ENCODE assay signal across 8 mouse cellular contexts in the genomic region with DNA sequence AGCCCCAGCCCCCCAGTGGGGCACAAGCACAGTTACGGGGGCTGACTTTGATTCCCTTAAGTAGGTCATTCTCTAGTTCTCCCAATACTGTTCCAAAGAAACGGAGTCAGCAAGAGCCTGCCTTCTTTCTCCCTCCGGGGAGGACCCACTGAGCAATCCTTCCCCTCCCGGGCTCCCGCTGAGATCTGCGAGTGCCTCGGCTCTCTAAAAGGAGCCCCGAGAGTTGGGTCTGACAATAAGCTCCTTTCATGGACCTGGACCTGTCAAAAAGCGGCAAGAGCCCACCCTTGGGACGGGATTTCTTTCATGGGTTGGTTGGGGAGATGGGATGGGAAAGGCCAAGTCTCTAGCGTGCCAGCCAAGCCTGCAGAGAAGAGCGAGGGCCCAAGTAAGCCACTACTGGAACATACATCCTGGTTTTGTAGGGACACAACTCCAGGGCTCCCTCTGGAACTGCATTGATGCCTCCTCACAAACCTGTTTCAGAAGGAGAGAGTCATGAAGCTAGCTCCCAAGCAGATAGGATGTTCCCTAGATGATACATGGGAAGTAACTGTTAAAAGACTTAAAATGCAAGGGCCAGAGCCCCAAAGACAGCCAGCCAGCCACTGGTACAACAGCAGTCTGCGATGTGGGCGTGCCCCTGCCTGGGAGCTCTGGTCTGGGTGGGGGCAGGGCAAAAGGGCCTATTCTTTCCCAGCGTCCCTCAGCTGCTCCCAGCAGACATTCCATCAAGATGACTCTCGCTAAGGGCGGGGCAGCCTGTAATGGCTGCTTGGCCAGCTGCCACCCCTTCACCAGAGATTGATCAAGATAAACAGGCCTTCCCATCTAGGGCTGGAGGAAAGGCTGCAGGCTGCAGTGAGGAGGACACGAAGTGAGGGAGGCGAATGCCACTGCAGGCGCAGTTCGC. TPM values are rescaled to one million over a fixed set of nuclear protein-coding genes. Genes with fewer than 3 reads are reported as not detected.
DNase-seq lines count a peak whose midpoint lies in the region; ATAC-seq and TF ChIP-seq lines count a peak whose summit lies in the region.

No protein-coding gene starts in this region.

- H3K4me1 ChIP-seq in brown adipose tissue, adult 24 weeks (ENCODE audit: control insufficient read depth, insufficient read depth, insufficient read length, low read length): peaks cover 80% of the 10 kb centered on the region
- peaks cover 60% of the 10 kb centered on the region for H3K4me1 ChIP-seq in forebrain, embryonic 16.5 days (replicated peaks; ENCODE audit: control insufficient read depth, insufficient read depth, low read length)
- H3K4me1 ChIP-seq in lung, embryonic 14.5 days (ENCODE audit: insufficient read depth): peaks cover 71% of the 10 kb centered on the region

- H3K9ac ChIP-seq in forebrain, embryonic 16.5 days (replicated peaks; ENCODE audit: low read depth, low read length): 0 out of 2 replicates have a peak overlapping the region, but pooled peaks have one; percentile 6
- H3K9ac ChIP-seq in lung, embryonic 14.5 days: peak overlapping the region; percentile 34

- 3% methylated on average over 21 of the region's 21 CpGs for WGBS in forebrain, embryonic 16.5 days
- 15% methylated on average over 21 of the region's 21 CpGs for WGBS in lung, embryonic 14.5 days

- TF ChIP-seq CTCF in layer of hippocampus, adult 2 months (conservative IDR thresholded peaks at IDR 0.05): no peak
- TF ChIP-seq CTCF in lung, embryonic 14.5 days (IDR thresholded peaks at IDR 0.05; ENCODE audit: low read depth): no peak

- H3K36me3 ChIP-seq in forebrain, embryonic 16.5 days (ENCODE audit: control insufficient read depth, insufficient read depth): no peaks in the 10 kb centered on the region
- 0 out of 2 replicates have a peak, but pooled peaks cover 2% of the 10 kb centered on the region for H3K36me3 ChIP-seq in lung, embryonic 14.5 days (ENCODE audit: insufficient read depth)

- peak overlapping the region; percentile 72 for H3K27ac ChIP-seq in brown adipose tissue, adult 24 weeks (replicated peaks; ENCODE audit: low read depth, low read length)
- H3K27ac ChIP-seq in forebrain, embryonic 16.5 days (ENCODE audit: low read length): peak overlapping the region; percentile 80
- H3K27ac ChIP-seq in layer of hippocampus, adult 2 months: peak overlapping the region; percentile 89
- H3K27ac ChIP-seq in lung, embryonic 14.5 days (ENCODE audit: low read depth): peak overlapping the region; percentile 98

- intact Hi-C loops in heart, postnatal 36 days (cut with DNase I): loop anchor here (1.0 kb wide), 1 partner anchor 23 kb away; no protein-coding TSS in a partner anchor

- no peak overlapping the region for H3K4me3 ChIP-seq in brown adipose tissue, adult 24 weeks (ENCODE audit: insufficient read depth, low read depth, low read length)
- H3K4me3 ChIP-seq in forebrain, embryonic 16.5 days (replicated peaks; ENCODE audit: low read length): no peak overlapping the region
- H3K4me3 ChIP-seq in layer of hippocampus, adult 2 months: peak overlapping the region; percentile 33
- peak overlapping the region; percentile 14; the same call in 1 of the 2 replicates for H3K4me3 ChIP-seq in lung, embryonic 14.5 days (ENCODE audit: low read depth, low read length)

- H3K27me3 ChIP-seq in forebrain, embryonic 16.5 days (replicated peaks; ENCODE audit: control insufficient read depth, insufficient read depth, low read length): no peaks in the 10 kb centered on the region
- H3K27me3 ChIP-seq in lung, embryonic 14.5 days (ENCODE audit: insufficient read depth, low read length): no peaks in the 10 kb centered on the region

- peak; percentile 93 for DNase-seq in ES-CJ7 (ENCODE audit: low read depth, low spot score)
- DNase-seq in heart, postnatal 36 days: peak; percentile 87
- DNase-seq in layer of hippocampus, adult 2 months (ENCODE audit: low spot score in 2 of 2): peak; percentile 60 to 66
- peak; percentile 98 for DNase-seq in lung, embryonic 14.5 days
- DNase-seq in ovary, postnatal 36 days (ENCODE audit: low spot score): peak; percentile 86

- no peaks in the 10 kb centered on the region for H3K9me3 ChIP-seq in forebrain, embryonic 16.5 days (ENCODE audit: control insufficient read depth, low read length)
- H3K9me3 ChIP-seq in lung, embryonic 14.5 days (ENCODE audit: low read depth, low read length): no peaks in the 10 kb centered on the region

- peak overlapping the region; percentile 29 for H3K4me2 ChIP-seq in forebrain, embryonic 16.5 days (ENCODE audit: low read length)
- peak overlapping the region; percentile 57 for H3K4me2 ChIP-seq in lung, embryonic 14.5 days

- ATAC-seq in forebrain, embryonic 16.5 days: peak; percentile 84
- ATAC-seq in lung, embryonic 14.5 days (ENCODE audit: insufficient read depth): peak; percentile 92
- no peak for ATAC-seq in CD4-positive, CD25-positive, alpha-beta regulatory T cell, adult 4 months

RNA-seq across cellular contexts. Expression of gene Ski, which starts 49.2 kb away (rescaled TPM):
- 18.9 and 20.2 TPM in 2 replicates for polyA plus RNA-seq in brown adipose tissue, adult 24 weeks (2012; ENCODE audit: insufficient read depth, insufficient read length, missing spikeins)
- 15.8 and 16.0 TPM in 2 replicates for polyA plus RNA-seq in forebrain, embryonic 16.5 days (2015; fragmentation: Nextera tagmentation; extraction: Ambion mirVana)
- total RNA-seq in heart, postnatal 36 days (2021): 10 to 100 TPM; 53.3 to 56.8 TPM
- total RNA-seq in layer of hippocampus, adult 2 months (2021): 100 to 1,000 TPM; 128 to 136 TPM
- polyA plus RNA-seq in lung, embryonic 14.5 days (2014; fragmentation: Nextera tagmentation; extraction: Ambion mirVana): 23.7 and 25.8 TPM in 2 replicates
- 10 to 100 TPM; 20.6 to 28.2 TPM for polyA plus RNA-seq in CD4-positive, CD25-positive, alpha-beta regulatory T cell, adult 4 months (2017; shearing (Covaris generic))

Comparison
In these comparisons a context has a peak if more than half of its experiments do, and no peak if none do; other contexts are left out.
1. H3K4me3 ChIP-seq: peak in layer of hippocampus, adult 2 months (single experiment) and lung, embryonic 14.5 days (single experiment); none in brown adipose tissue, adult 24 weeks (single experiment) and forebrain, embryonic 16.5 days (single experiment).
2. Peak in every context shown above with its lines, with median percentiles within 50 percentile points of each other: DNase-seq and H3K27ac ChIP-seq.